8 mouse cellular contexts compared by ENCODE assay signal in the genomic region with DNA sequence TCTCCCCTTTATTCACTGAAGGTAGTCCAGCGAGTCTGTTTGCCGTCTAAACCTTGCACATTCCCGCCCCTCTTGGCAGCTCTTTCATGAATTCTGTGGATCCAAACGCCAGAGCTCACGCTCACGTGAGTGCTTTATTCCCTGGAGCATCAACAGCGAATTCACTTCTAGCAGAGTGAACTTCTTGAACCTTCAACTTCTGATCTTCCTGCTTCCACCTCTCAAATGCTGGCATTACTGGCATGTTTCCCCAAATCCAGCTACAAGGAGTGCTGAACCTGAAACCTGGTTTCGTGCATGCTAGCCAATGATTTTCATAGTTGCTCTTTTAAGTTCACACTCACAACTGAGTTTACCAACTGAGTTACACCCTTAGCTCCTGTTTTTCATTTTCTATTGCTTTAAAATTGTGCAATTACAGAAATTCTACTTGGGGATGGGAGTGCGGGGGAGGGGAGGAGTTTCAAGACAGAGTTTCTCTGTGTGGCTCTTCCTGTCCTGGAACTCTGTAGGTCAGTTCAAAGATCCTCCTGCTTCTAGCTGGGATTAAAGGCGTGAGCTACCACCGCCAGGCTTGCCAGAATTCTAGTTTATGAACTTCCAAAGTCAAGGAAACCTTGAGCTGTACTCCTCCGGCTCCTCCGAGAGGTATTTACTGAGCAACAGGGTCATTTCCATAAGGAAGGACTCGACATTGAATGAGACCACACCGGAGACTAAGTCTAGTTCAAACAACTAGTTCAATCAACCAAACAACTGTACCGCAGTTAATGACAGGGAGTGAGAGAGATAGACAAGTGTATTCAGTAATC. TPM values are rescaled to one million over a fixed set of nuclear protein-coding genes. Genes with fewer than 3 reads are reported as not detected.
DNase-seq lines count a peak whose midpoint lies in the region; TF ChIP-seq lines count a peak whose summit lies in the region.

No protein-coding gene starts in this region.

- peak overlapping the region; percentile 46 for H3K27ac ChIP-seq in bone marrow, adult 2 months (ENCODE audit: control insufficient read depth, insufficient read depth, low read depth, low read length, poor library complexity)

- DNase-seq in adrenal gland, adult (ENCODE audit: inconsistent age in 2 of 2, low spot score in 1 of 2) = peak; percentile 43 to 84
- DNase-seq in adrenal gland, adult 8-10 months = no peak
- DNase-seq in heart, adult 8-10 months (ENCODE audit: low spot score) = peak; percentile 40
- DNase-seq in kidney, adult 9 months = peak; percentile 96
- DNase-seq in lung, postnatal 10 days = peak; percentile 59
- DNase-seq in natural killer cell, adult 2 months (ENCODE audit: low spot score in 2 of 2) = no peak
- no peak for DNase-seq in cerebellum, adult 9-10 months

- no peak for TF ChIP-seq CTCF in bone marrow, adult 2 months (IDR thresholded peaks at IDR 0.05; ENCODE audit: control insufficient read depth, insufficient read depth, low read length)

- no peak for TF ChIP-seq POLR2A in bone marrow, adult 2 months (IDR thresholded peaks at IDR 0.05; ENCODE audit: borderline replicate concordance, control insufficient read depth, low read depth, low read length)

- H3K4me3 ChIP-seq in bone marrow, adult 2 months (replicated peaks; ENCODE audit: control insufficient read depth, low read depth, low read length) = peak overlapping the region; percentile 64

- 36% methylated on average over 16 of the region's 16 CpGs for WGBS in bone marrow, adult 2 months

- no peaks in the 10 kb centered on the region; the same call in 1 of the 2 replicates for H3K4me1 ChIP-seq in bone marrow, adult 2 months (ENCODE audit: control insufficient read depth, insufficient read depth, low read length)

RNA-seq across cellular contexts. Expression of a gene that starts 0.5 kb away (rescaled TPM):
- 10 to 100 TPM; 58.6 to 71.5 (median 64.5) TPM for total RNA-seq in adrenal gland, adult 8-10 months (2022)
- 17.1 and 27.3 TPM in 2 replicates for polyA plus RNA-seq in bone marrow, adult 2 months (2011; ENCODE audit: insufficient read depth, insufficient read length, low replicate concordance, missing spikeins)
- 10 to 100 TPM; 14.8 to 19.9 (median 17.6) TPM for total RNA-seq in heart, adult 8-10 months (2022)

RNA-seq across cellular contexts. Expression of a gene that starts 8.6 kb away (rescaled TPM):
- 10 to 100 TPM; 45.6 to 74.7 (median 58.5) TPM for total RNA-seq in adrenal gland, adult 8-10 months (2022)
- 12.3 and 24.8 TPM in 2 replicates for polyA plus RNA-seq in bone marrow, adult 2 months (2011; ENCODE audit: insufficient read depth, insufficient read length, low replicate concordance, missing spikeins)
- total RNA-seq in heart, adult 8-10 months (2022) = 10 to 100 TPM; 24.9 to 27.6 (median 25.8) TPM

RNA-seq across cellular contexts. Expression of a gene that starts 38.3 kb away (rescaled TPM):
- total RNA-seq in adrenal gland, adult 8-10 months (2022) = 10 to 100 TPM; 21.9 to 43.0 (median 31.0) TPM
- 4.6 and 8.6 TPM in 2 replicates for polyA plus RNA-seq in bone marrow, adult 2 months (2011; ENCODE audit: insufficient read depth, insufficient read length, low replicate concordance, missing spikeins)
- total RNA-seq in heart, adult 8-10 months (2022) = 100 to 1,000 TPM in 1 of 4 experiments, 10 to 100 TPM in 3; 93.9 to 101 (median 96.8) TPM

RNA-seq across cellular contexts. Expression of a gene that starts 39.6 kb away (rescaled TPM):
- 10 to 100 TPM; 16.4 to 23.9 (median 17.6) TPM for total RNA-seq in adrenal gland, adult 8-10 months (2022)
- polyA plus RNA-seq in bone marrow, adult 2 months (2011; ENCODE audit: insufficient read depth, insufficient read length, low replicate concordance, missing spikeins) = 7.0 and 17.4 TPM in 2 replicates
- total RNA-seq in heart, adult 8-10 months (2022) = 1 to 10 TPM; 2.3 to 4.1 (median 3.6) TPM

RNA-seq across cellular contexts. Expression of a gene that starts 45.3 kb away (rescaled TPM):
- 10 to 100 TPM; 22.9 to 28.7 (median 28.4) TPM for total RNA-seq in adrenal gland, adult 8-10 months (2022)
- 11.0 and 24.6 TPM in 2 replicates for polyA plus RNA-seq in bone marrow, adult 2 months (2011; ENCODE audit: insufficient read depth, insufficient read length, low replicate concordance, missing spikeins)
- 1 to 10 TPM; 5.3 to 6.3 (median 6.0) TPM for total RNA-seq in heart, adult 8-10 months (2022)

Comparison
In these comparisons a context has a peak if more than half of its experiments do, and no peak if none do; other contexts are left out.
1. DNase-seq: peak in adrenal gland, adult (2 of 2), heart, adult 8-10 months (single experiment), kidney, adult 9 months (single experiment) and lung, postnatal 10 days (single experiment); none in adrenal gland, adult 8-10 months (single experiment), natural killer cell, adult 2 months (0 of 2) and cerebellum, adult 9-10 months (single experiment).